Mouse (Mus musculus) left cerebral cortex, postnatal 36 days (tissue): ENCODE measurements around the gene Cyp2ab1. TPM values are rescaled to one million over a fixed set of nuclear protein-coding genes. Genes with fewer than 3 reads are reported as not detected.
"Not testable (repeated sequence)": the region's sequence is repeated elsewhere in the genome, so short reads cannot be mapped to it uniquely, and the experiment has no call there.

Source experiments
- DNase-seq, 2 experiments: peaks; one replicate each; pipeline ENCODE4 v3.0.0; 2021 to 2022; ENCODE audit warnings: low spot score in 2 of 2, mixed read lengths in 1 of 2
- intact Hi-C: fragments of 180-260 bp; cut with DNase I; formaldehyde crosslinking; loops from one replicate; pipeline ENCODE4 v1.15.1; 2025
- total RNA-seq, 2 experiments: library from RNA; stranded (reverse); gene quantifications; 2 replicates each; pipeline ENCODE4 v1.2.3; 2021

The Cyp2ab1 gene
- not detected for total RNA-seq

DNA sequence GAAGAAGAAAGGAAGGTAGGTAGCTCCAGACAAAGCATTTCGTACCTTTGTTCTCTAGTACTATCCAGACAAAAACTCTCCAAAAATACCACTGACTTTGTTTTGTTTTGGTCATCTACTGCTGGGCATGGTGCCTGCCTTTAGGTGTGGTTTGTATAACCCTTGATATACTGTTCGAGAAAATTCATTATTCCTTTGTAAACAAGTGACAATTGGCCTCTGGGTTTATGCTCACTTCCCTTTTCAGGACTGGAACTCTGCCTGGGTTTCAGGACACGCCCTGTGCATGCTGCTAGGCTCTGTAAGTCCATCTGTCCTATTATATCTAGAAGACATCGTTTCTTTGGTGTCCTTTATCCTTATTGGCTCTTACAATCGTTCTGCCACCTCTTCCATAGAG, at the start of gene Cyp2ab1:
TSS of gene Cyp2ab1 (minus strand) at position 119 of the 400 bp plus-strand sequence.
- intact Hi-C loops: no loop called here
- no peak for DNase-seq

DNA sequence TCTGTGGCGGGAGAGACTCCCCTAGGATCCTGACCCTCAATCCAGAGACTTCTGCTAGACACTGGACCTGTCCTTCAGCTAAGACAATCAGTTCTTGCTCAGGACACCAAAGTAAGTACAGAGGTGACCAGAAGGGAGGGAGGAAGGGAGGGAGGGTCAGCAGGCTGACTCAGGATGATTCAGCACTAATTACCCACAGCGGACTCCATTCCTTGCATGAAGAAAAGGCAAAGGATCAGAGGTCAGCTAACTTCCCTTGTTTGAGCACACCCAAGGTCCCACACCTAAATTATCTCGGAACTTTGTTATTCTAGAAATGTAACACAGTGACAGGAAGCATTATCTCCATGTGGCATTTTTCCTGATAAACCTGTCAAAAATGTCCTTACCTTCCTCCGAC, 46.5 kb upstream of the Cyp2ab1 start:
- intact Hi-C loops: no loop called here
- no peak for DNase-seq

DNA sequence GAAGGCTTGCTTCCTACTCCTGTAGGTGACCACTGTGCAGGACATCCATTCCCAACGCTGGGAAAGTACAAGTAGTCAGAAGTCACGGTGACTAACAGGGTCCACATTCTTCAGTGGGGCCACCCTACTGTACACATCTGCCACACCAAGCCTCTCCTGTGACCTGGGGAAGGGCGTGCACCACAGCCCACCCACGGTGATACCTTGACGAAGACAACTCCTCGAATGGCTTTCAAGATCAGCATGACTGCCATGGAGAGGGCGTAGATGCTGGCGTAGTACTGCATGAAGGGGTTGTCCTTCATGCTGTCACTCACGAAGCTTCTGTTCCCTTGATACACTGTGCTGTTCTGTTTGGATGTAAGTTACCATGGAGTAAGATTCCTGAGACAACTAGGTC, 43.0 kb upstream of the Cyp2ab1 start:
- no peak for DNase-seq

GRCm38 (mm10) chr16:20362121-20362520, 36.9 kb upstream of the Cyp2ab1 start:
- DNase-seq: no peak
- intact Hi-C loops: no loop called here

More for the DNA sequence above, 43.0 kb upstream of the Cyp2ab1 start:
- intact Hi-C loops: no loop called here

GRCm38 (mm10) chr16:20361496-20361895, 36.3 kb upstream of the Cyp2ab1 start:
- DNase-seq, intact Hi-C loops: not testable (repeated sequence)

- intact Hi-C loops: no loop called here
- DNase-seq: no peak
These were observed 34.6 kb upstream of the Cyp2ab1 start for GRCm38 (mm10) chr16:20359643-20360295.

DNA sequence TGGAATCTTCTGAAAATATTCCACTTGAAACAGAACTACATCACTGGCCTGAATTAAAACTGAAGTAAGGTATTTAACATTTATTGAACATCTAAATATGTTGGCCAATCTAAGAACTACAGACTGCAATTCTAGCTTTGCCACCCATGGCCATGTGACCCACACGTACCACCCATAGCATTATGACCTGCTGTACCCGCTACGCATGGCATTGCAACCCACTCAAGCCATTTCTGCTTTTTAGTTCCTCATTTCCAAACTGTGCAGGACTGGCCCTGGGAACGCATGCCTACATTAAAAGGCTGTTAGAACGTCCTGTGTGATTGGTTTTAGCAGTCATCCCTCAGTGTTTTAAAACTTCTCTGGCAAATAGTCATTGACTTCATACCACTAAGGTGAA, 32.6 kb upstream of the Cyp2ab1 start:
- intact Hi-C loops: no loop called here
- DNase-seq: no peak

DNA sequence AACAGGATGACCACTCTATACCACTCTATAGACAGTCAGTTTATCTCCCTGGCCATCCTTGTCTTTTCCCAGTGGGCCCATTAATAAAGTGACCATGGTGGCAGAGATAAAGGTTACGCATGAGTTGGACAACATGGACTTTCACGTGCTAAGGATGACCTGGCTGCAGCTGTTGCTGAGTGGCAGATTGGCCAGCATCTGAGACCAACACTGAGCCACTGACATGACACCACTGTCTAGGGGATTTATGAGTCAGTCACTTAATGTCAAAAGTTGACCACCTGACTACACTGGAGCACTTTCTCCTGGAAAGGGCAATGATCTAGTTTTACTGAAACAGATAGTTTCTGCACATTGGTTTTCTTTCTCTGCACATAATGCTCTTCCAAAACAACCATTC, 29.6 kb upstream of the Cyp2ab1 start:
- no peak for DNase-seq
- intact Hi-C loops: no loop called here

DNA sequence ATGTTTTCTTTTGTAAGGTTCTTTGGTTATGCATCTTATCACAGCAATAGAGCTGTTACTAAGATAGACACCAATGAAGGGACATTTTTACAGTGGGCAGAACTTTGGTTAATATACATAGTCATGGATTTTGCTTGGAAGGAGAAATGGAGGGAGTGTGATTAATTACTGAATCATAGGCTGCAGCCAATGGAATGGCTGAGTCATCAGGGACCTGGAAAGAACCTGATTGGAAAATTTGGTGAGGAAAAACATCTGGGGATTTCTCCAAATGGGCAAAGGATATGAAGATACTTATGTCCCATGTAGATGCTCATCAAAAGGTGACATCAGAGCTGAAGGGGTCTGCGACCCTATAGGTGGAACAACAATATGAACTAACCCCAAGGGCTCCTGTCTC, 28.8 kb upstream of the Cyp2ab1 start:
- intact Hi-C loops: no loop called here
- DNase-seq: no peak

DNA sequence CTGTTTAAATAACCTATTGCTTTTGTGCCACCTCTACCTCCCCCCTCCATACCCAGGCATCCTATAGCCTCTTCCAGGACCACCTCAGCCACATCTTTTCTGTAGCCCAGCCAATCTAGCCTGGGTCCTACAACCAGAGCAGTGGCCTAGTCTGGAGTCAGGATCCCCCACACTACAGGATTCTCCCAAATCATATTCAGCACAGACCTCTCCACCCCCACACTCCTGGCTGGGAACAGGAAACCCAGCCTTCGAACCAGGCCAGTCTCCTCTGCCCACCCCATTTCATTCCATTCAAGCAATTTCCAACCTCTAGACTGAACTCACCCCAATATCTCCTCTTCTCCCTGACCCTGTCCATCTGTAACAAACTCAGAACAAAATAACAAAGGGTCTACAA, 20.3 kb upstream of the Cyp2ab1 start:
- DNase-seq: no peak
- intact Hi-C loops: no loop called here

DNA sequence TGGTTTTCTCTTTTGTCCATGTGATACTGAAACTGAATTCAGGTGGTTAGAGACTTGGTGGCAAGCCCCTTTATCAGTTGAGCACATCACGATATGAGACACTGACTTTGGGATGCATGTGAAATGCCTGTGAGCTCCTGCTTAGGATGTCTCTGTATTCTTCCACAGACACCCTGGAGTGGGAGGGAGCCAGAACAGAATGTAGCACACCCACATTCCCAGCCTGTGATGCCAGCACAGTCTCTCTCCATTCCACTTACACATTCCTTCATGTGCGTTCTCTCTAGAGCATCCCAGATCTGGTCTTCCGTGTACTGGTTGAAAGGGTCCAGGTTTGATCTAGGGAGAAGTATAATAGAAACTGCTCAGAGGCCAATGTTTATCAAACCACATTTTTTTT, 13.4 kb upstream of the Cyp2ab1 start:
- intact Hi-C loops: no loop called here
- peak; percentile 64 to 80 for DNase-seq

DNA sequence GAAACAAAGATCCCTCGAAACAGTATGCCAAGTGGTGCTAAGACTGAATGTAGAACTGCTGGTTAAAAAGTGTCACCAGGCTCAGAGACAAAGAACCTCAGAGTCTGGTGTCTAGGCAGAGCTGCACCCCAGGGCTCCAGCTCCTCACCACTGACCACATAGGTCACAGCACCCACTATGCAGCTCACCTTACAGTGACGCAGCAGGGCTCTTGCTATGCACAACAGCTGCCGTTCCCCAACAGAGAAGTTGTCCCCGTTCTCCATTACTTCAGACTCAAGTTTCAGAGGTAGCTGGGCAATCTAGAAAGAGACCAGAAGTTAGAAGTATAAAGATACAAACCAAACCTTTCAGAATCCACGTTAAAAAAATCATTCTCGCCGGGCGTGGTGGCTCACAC, 9.7 kb upstream of the Cyp2ab1 start:
- intact Hi-C loops: no loop called here
- DNase-seq: no peak

DNA sequence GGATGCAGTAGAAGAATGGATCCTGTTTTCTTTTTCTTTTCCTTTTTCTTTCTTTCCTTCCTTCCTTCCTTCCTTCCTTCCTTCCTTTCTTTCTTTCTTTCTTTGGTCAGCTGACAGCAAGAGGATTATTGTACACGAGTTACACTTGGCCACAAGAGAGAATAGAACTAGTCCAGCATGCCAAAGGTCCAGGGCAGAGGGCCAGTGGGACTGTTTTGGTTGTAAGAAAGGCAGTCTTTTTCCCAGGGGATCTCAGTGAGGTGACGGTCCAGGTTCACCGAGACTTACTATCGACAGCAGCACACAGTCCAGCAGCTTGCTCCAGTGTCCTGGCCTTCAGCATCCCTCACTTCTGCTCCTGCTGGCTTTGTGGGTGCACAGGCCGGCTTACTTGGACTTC, 3.1 kb upstream of the Cyp2ab1 start:
- no peak for DNase-seq
- intact Hi-C loops: no loop called here

GRCm38 (mm10) chr16:20323907-20324306, 1.3 kb downstream of the Cyp2ab1 start:
- intact Hi-C loops: no loop called here

DNA sequence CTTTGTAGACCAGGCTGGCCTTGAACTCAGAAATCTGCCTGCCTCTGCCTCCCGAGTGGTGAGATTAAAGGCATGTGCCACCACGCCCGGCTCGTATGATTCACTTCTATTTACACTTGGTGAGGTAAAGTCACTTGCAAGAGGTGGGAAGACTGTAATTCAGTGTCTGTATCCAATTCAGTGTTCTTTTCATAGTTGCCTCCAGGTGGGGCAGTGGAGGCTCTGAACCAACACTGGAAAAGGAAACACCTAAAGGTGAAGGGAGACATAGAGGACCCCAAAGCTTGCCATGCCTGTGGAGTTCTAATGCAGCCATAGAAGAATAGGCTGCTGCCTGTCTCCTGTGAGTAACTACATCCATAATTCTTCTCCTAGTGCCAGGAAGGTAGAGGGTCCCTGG, 2.9 kb downstream of the Cyp2ab1 start:
- intact Hi-C loops: no loop called here
- DNase-seq: no peak

More at GRCm38 (mm10) chr16:20323907-20324306, 1.3 kb downstream of the Cyp2ab1 start:
- no peak for DNase-seq

- DNase-seq: no peak
These were observed 8.4 kb downstream of the Cyp2ab1 start for GRCm38 (mm10) chr16:20316770-20317169.

DNA sequence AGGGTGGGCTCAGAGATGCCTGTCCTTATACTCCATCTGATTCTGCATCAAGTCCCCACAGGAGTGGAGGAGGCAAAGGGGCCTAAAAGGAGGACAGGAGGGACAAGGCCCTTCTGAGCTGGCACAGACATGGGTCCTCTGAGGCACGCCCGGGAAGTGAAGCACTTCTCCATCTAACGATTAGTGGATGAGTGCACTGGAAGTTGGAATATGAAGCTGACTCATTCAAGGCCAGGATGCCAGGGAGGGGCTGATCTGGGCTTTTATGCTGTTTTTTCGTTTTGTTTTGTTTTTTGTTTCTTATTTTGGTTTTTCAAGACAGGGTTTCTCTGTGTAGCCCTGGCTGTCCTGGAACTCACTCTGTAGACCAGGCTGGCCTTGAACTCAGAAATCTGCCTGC, 9.9 kb downstream of the Cyp2ab1 start:
- no peak for DNase-seq
- intact Hi-C loops: no loop called here

More at GRCm38 (mm10) chr16:20316770-20317169, 8.4 kb downstream of the Cyp2ab1 start:
- intact Hi-C loops: no loop called here

GRCm38 (mm10) chr16:20312272-20312671, 12.9 kb downstream of the Cyp2ab1 start:
- DNase-seq: no peak
- intact Hi-C loops: no loop called here

- peak; percentile 73 to 75 for DNase-seq
- intact Hi-C loops: loop anchor here (2.0 to 5.0 kb wide), 2 partner anchors 89 to 575 kb away; no protein-coding TSS in a partner anchor
These were observed 23.2 kb downstream of the Cyp2ab1 start, which contains the start of gene Parl for GRCm38 (mm10) chr16:20301770-20302649. Gene Parl (minus strand): TSS chr16:20302387.

DNA sequence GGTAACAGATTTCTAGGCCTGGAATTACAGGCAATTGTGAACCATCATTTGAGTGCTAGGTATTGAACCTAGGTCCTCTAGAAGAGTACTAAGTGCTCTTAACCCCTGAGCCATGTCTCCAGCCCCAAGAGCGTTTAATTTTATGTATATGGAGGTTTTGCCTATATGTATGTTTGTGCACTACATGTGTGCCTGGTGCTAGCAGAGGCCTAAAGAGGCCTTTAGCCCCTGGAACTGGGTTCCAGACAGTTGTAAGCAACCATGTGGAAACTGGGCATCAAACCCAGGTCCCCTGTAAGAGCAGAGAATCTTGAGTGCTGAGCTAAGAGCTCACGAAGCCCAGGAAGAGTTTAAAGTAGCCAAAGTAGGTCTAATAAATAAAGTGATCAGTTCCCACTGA, 25.1 kb downstream of the Cyp2ab1 start:
- DNase-seq: no peak
- intact Hi-C loops: loop anchor here (5.0 kb wide), 1 partner anchor 573 kb away; no protein-coding TSS in a partner anchor

DNA sequence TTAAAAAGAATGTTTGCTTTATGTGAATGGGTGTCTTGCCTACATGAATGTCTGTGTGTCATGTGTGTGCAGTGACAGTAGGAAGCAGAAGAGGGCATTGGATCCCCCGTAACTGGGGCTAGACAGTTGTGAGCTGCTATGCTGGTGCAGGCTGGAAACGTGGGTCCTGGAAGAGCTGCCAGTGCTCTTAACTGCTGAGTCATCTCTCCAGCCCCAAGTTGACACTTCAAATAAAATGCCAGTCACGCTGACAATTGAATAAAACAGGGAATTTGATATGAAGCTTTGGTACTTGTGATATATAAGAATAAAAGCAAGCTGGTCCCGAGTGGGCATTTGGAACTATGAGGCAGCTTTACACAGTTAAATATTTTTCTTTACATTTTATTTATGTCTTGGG, 45.0 kb downstream of the Cyp2ab1 start:
- intact Hi-C loops: no loop called here

More for the DNA sequence above, 45.0 kb downstream of the Cyp2ab1 start:
- DNase-seq: no peak
